Mouse (Mus musculus) kidney, embryonic 14.5 days (tissue): ENCODE data around the gene Rdh19. TPM values are rescaled to one million over a fixed set of nuclear protein-coding genes. Genes with fewer than 3 reads are reported as not detected.
"Not testable (repeated sequence)": the region's sequence is repeated elsewhere in the genome, so short reads cannot be mapped to it uniquely, and the experiment has no call there.

Experiments
- ATAC-seq: fragments of 200-750 bp; cut with Nextera tagmentation; 2 replicates; pipeline ENCODE4 v1.8.0; 2017; ENCODE audit warnings: moderate number of reproducible peaks, mild to moderate bottlenecking, moderate TSS enrichment, moderate library complexity; ENCODE audit not compliant: low FRiP score, low TSS enrichment
- H3K27ac ChIP-seq: fragments of 300-500 bp; sonication (generic); 2 replicates; pipeline ENCODE4 v1.5.1; 2014; ENCODE audit warnings: low read depth, mild to moderate bottlenecking, low read length, moderate library complexity, mixed read lengths
- H3K27me3 ChIP-seq: fragments of 300-500 bp; sonication (generic); 2 replicates; pipeline ENCODE4 v1.6.1; 2014; ENCODE audit warnings: mild to moderate bottlenecking, low read length; ENCODE audit not compliant: control insufficient read depth, insufficient read depth
- H3K36me3 ChIP-seq: fragments of 300-500 bp; sonication (generic); 2 replicates; pipeline ENCODE4 v1.6.1; 2014; ENCODE audit warnings: low read length, mixed read lengths; ENCODE audit not compliant: control insufficient read depth, insufficient read depth
- H3K4me1 ChIP-seq: fragments of 300-500 bp; sonication (generic); 2 replicates; pipeline ENCODE4 v1.6.1; 2014; ENCODE audit warnings: low read length, mixed read lengths; ENCODE audit not compliant: control insufficient read depth, insufficient read depth
- H3K4me2 ChIP-seq: fragments of 300-500 bp; sonication (generic); replicated peaks from 2 replicates; pipeline ENCODE4 v1.6.1; 2014; ENCODE audit warnings: low read depth, mild to moderate bottlenecking, low read length
- H3K4me3 ChIP-seq: fragments of 300-500 bp; sonication (generic); 2 replicates; pipeline ENCODE4 v1.5.1; 2014; ENCODE audit warnings: mild to moderate bottlenecking, low read length
- H3K9ac ChIP-seq: fragments of 300-500 bp; sonication (generic); 2 replicates; pipeline ENCODE4 v1.6.1; 2014; ENCODE audit warnings: low read depth, mild to moderate bottlenecking, low read length, moderate library complexity
- H3K9me3 ChIP-seq: fragments of 300-500 bp; sonication (generic); 2 replicates; pipeline ENCODE4 v1.6.1; 2016; ENCODE audit warnings: low read length; ENCODE audit not compliant: control insufficient read depth
- WGBS: fragments of 180-500 bp; shearing (Covaris S2); extraction: QIAGEN DNeasy Blood & Tissue Kit; methylation state at CpG from one replicate; pipeline ENCODE4 v1.1.7; 2014; 5-methylcytosine and 5-hydroxymethylcytosine counted together
- polyA plus RNA-seq: library from polyadenylated mRNA; unstranded; fragments of >200 nt; fragmentation: Nextera tagmentation; extraction: Ambion mirVana; gene quantifications from 2 replicates; pipeline ENCODE4 v1.2.1, GENCODE M21; 2014

Rdh19 gene
- not detected in 2 replicates for polyA plus RNA-seq

DNA sequence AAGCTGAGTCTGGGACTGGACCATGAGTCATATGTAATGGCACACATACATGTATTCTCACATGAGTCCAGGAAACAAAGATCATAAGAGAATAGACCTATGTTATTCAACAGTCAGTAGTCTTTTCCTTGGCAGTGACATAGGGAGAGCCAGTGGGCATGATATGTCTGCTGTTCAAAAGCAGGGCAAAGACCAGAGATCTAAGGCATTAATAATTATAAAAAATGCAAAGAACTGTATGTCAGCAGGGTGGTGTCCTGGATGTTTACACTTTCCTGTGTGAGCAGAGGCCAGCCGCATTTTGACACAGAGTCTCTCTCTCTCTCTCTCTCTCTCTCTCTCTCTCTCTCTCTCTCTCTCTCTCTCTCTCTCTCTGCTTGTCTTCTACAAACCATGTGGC lies at the start of gene Rdh19:
Gene Rdh19 (plus strand): TSS at position 301 of the 400 bp plus-strand sequence.
- Histone ChIP-seq H3K4me2 (no peak within 1 kb of the TSS), H3K27me3 (no peaks in the 10 kb centered on the region), H3K27ac (no peak within 1 kb of the TSS), H3K4me1 (no peaks in the 10 kb centered on the region), H3K36me3 (no peaks in the 10 kb centered on the region), H3K9ac (no peak within 1 kb of the TSS), H3K9me3 (no peaks in the 10 kb centered on the region), H3K4me3 (no peak within 1 kb of the TSS)
- no peak for ATAC-seq
- 71% methylated on average over 1 of the region's 1 CpGs for WGBS

DNA sequence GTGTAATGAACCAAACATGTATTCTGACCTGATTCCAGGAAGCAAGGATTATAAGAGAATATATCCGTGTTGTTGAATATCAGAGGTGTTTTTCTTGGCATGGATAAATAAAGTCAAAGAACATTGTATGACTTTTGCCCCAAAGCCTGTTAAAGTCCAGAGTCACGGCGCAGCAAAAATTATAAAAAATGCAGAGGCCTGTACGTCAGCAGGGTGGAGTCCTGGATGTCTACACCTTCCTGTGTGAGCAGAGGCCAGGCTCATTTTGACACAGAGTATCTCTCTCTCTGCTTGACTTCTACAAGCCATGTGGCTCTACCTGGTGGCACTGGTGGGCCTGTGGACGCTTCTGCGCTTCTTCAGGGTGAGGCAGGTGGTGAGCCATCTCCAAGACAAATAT lies 48.8 kb upstream of the Rdh19 start, which contains the start of gene Rdh16:
Gene Rdh16 (plus strand): TSS at position 262 of the 400 bp plus-strand sequence.
- Histone ChIP-seq H3K4me2 (no peak within 1 kb of the TSS), H3K4me1 (no peaks in the 10 kb centered on the region), H3K36me3 (no peaks in the 10 kb centered on the region), H3K4me3 (no peak within 1 kb of the TSS), H3K9ac (no peak within 1 kb of the TSS), H3K27ac (no peak within 1 kb of the TSS), H3K9me3 (no peaks in the 10 kb centered on the region), H3K27me3 (no peaks in the 10 kb centered on the region)
- WGBS, result 86% methylated on average over 6 of the region's 6 CpGs
- no peak for ATAC-seq

GRCm38 (mm10) chr10:127801612-127802011 lies 48.1 kb upstream of the Rdh19 start:
- no peaks in the 10 kb centered on the region for H3K4me1 ChIP-seq
- H3K27ac ChIP-seq, result no peak overlapping the region
- H3K27me3 ChIP-seq, result no peaks in the 10 kb centered on the region
- 86% methylated on average over 2 of the region's 2 CpGs for WGBS
- H3K4me3 ChIP-seq, result no peak overlapping the region
- H3K9ac ChIP-seq, result no peak overlapping the region
- no peaks in the 10 kb centered on the region for H3K9me3 ChIP-seq
- H3K4me2 ChIP-seq, result no peak overlapping the region
- ATAC-seq, result no peak
- no peaks in the 10 kb centered on the region for H3K36me3 ChIP-seq

GRCm38 (mm10) chr10:127802236-127802635 lies 47.5 kb upstream of the Rdh19 start:
- H3K36me3 ChIP-seq, result no peaks in the 10 kb centered on the region
- no peaks in the 10 kb centered on the region for H3K4me1 ChIP-seq
- H3K4me3 ChIP-seq, result no peak overlapping the region
- ATAC-seq, result no peak
- H3K4me2 ChIP-seq, result no peak overlapping the region
- no peaks in the 10 kb centered on the region for H3K27me3 ChIP-seq
- no peak overlapping the region for H3K27ac ChIP-seq
- no peak overlapping the region for H3K9ac ChIP-seq
- H3K9me3 ChIP-seq, result no peaks in the 10 kb centered on the region
- WGBS, result 87% methylated on average over 5 of the region's 5 CpGs

- H3K27me3 ChIP-seq, result no peaks in the 10 kb centered on the region
- ATAC-seq, result no peak
- H3K27ac ChIP-seq, result no peak overlapping the region
- no peak overlapping the region for H3K4me2 ChIP-seq
- H3K4me1 ChIP-seq, result no peaks in the 10 kb centered on the region
- no peak overlapping the region for H3K4me3 ChIP-seq
- no peak overlapping the region for H3K9ac ChIP-seq
- H3K9me3 ChIP-seq, result no peaks in the 10 kb centered on the region
- WGBS, result 62% methylated on average over 7 of the region's 7 CpGs
- H3K36me3 ChIP-seq, result no peaks in the 10 kb centered on the region
Observed at GRCm38 (mm10) chr10:127804416-127804815, 45.3 kb upstream of the Rdh19 start.

GRCm38 (mm10) chr10:127815888-127816287 lies 33.8 kb upstream of the Rdh19 start:
- H3K9me3 ChIP-seq, result peaks cover 2% of the 10 kb centered on the region; the same call in 1 of the 2 replicates
- H3K9ac ChIP-seq, result no peak overlapping the region
- no peak overlapping the region for H3K4me2 ChIP-seq
- no peaks in the 10 kb centered on the region for H3K27me3 ChIP-seq
- H3K4me1 ChIP-seq, result no peaks in the 10 kb centered on the region
- H3K36me3 ChIP-seq, result no peaks in the 10 kb centered on the region
- no peak overlapping the region for H3K4me3 ChIP-seq
- no peak overlapping the region for H3K27ac ChIP-seq
- no peak for ATAC-seq

GRCm38 (mm10) chr10:127817268-127817910 lies 32.3 kb upstream of the Rdh19 start:
- H3K4me1 ChIP-seq, H3K4me2 ChIP-seq, H3K27me3 ChIP-seq, ATAC-seq, H3K4me3 ChIP-seq, H3K9ac ChIP-seq, H3K36me3 ChIP-seq, H3K9me3 ChIP-seq, H3K27ac ChIP-seq: not testable (repeated sequence)
- WGBS, result 73% methylated on average over 4 of the region's 4 CpGs

DNA sequence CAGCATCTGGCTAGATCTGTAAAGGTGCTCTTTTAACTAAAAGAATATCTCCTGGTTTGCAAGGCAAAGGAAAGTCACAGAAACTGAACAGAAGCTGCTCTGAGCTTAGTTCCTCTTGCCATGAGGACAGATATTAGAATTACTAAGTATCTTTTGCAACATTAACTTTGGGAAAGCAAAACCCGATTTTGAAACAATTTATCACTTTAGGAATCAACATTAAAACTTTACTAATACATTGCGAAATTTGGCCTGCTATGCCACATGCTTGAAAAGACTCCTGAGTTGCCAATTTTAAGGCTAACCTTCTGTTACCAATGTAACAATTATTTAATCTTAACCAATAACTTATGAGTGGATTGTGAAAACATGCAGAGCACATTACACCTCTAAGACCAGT lies 27.9 kb upstream of the Rdh19 start:
- WGBS, result 94% methylated on average over 2 of the region's 2 CpGs
- not testable (repeated sequence) for H3K9ac ChIP-seq, H3K36me3 ChIP-seq, H3K27me3 ChIP-seq, H3K4me3 ChIP-seq, H3K9me3 ChIP-seq, ATAC-seq, H3K4me1 ChIP-seq, H3K4me2 ChIP-seq, H3K27ac ChIP-seq

- Histone ChIP-seq H3K9ac (no peak overlapping the region), H3K27ac (no peak overlapping the region), H3K9me3 (peaks cover 9% of the 10 kb centered on the region; the same call in 1 of the 2 replicates), H3K27me3 (no peaks in the 10 kb centered on the region), H3K36me3 (no peaks in the 10 kb centered on the region), H3K4me3 (no peak overlapping the region), H3K4me2 (no peak overlapping the region), H3K4me1 (no peaks in the 10 kb centered on the region)
- no peak for ATAC-seq
- WGBS, result 82% methylated on average over 6 of the region's 6 CpGs
Observed at GRCm38 (mm10) chr10:127825386-127825785, 24.3 kb upstream of the Rdh19 start.
